Mouse (Mus musculus): ENCODE measurements around the gene Tenm4. TPM values are rescaled to one million over a fixed set of nuclear protein-coding genes. Genes with fewer than 3 reads are reported as not detected.

Tenm4 gene
- polyA plus RNA-seq, 1 experiment from 2014 or later = 28.1 TPM

- Histone ChIP-seq H3K4me1 (ENCODE audit: control insufficient read depth, insufficient read depth, low read length) (no peaks in the 10 kb centered on the region), H3K36me3 (replicated peaks; ENCODE audit: control insufficient read depth, insufficient read depth, low read depth, low read length) (no peaks in the 10 kb centered on the region; the same call in 1 of the 2 replicates), H3K4me3 (ENCODE audit: low read depth, low read length) (no peak overlapping the region), H3K4me2 (ENCODE audit: low read depth, low read length) (no peak overlapping the region), H3K9me3 (replicated peaks; ENCODE audit: control insufficient read depth, low read length) (no peaks in the 10 kb centered on the region), H3K27ac (replicated peaks; ENCODE audit: low read depth, low read length) (no peak overlapping the region), H3K9ac (replicated peaks; ENCODE audit: low read length) (no peak overlapping the region), H3K27me3 (ENCODE audit: control insufficient read depth, insufficient read depth, low read length) (no peaks in the 10 kb centered on the region)
- 97% methylated on average over 2 of the region's 2 CpGs for WGBS
- no peak for DNase-seq (ENCODE audit: low spot score)
- no peak for ATAC-seq (replicated peaks; ENCODE audit: insufficient number of reproducible peaks, low FRiP score, low TSS enrichment, low read depth)
Measured at GRCm38 (mm10) chr7:96707112-96707511, 536.1 kb downstream of the Tenm4 start.

GRCm38 (mm10) chr7:96708071-96708470, 537.0 kb downstream of the Tenm4 start:
- 90% methylated on average over 5 of the region's 5 CpGs for WGBS
- H3K9ac ChIP-seq (replicated peaks; ENCODE audit: low read length) = no peak overlapping the region
- DNase-seq (ENCODE audit: low spot score) (no peak), ATAC-seq (replicated peaks; ENCODE audit: insufficient number of reproducible peaks, low FRiP score, low TSS enrichment, low read depth) (no peak)
- no peaks in the 10 kb centered on the region for H3K9me3 ChIP-seq (replicated peaks; ENCODE audit: control insufficient read depth, low read length)
- no peak overlapping the region for H3K4me3 ChIP-seq (ENCODE audit: low read depth, low read length)
- no peak overlapping the region for H3K4me2 ChIP-seq (ENCODE audit: low read depth, low read length)
- no peaks in the 10 kb centered on the region for H3K27me3 ChIP-seq (ENCODE audit: control insufficient read depth, insufficient read depth, low read length)
- no peaks in the 10 kb centered on the region; the same call in 1 of the 2 replicates for H3K36me3 ChIP-seq (replicated peaks; ENCODE audit: control insufficient read depth, insufficient read depth, low read depth, low read length)
- H3K4me1 ChIP-seq (ENCODE audit: control insufficient read depth, insufficient read depth, low read length) = no peaks in the 10 kb centered on the region
- no peak overlapping the region for H3K27ac ChIP-seq (replicated peaks; ENCODE audit: low read depth, low read length)

- DNase-seq (ENCODE audit: low spot score) (no peak), ATAC-seq (replicated peaks; ENCODE audit: insufficient number of reproducible peaks, low FRiP score, low TSS enrichment, low read depth) (no peak)
- Histone ChIP-seq H3K27ac (replicated peaks; ENCODE audit: low read depth, low read length) (no peak overlapping the region), H3K4me2 (ENCODE audit: low read depth, low read length) (no peak overlapping the region), H3K9me3 (replicated peaks; ENCODE audit: control insufficient read depth, low read length) (no peaks in the 10 kb centered on the region), H3K36me3 (replicated peaks; ENCODE audit: control insufficient read depth, insufficient read depth, low read depth, low read length) (no peaks in the 10 kb centered on the region; the same call in 1 of the 2 replicates), H3K9ac (replicated peaks; ENCODE audit: low read length) (no peak overlapping the region), H3K4me3 (ENCODE audit: low read depth, low read length) (no peak overlapping the region), H3K4me1 (ENCODE audit: control insufficient read depth, insufficient read depth, low read length) (no peaks in the 10 kb centered on the region), H3K27me3 (ENCODE audit: control insufficient read depth, insufficient read depth, low read length) (no peaks in the 10 kb centered on the region)
- WGBS = 90% methylated on average over 5 of the region's 5 CpGs
Measured at GRCm38 (mm10) chr7:96708561-96708960, 537.5 kb downstream of the Tenm4 start.

- no peak overlapping the region for H3K9ac ChIP-seq (replicated peaks; ENCODE audit: low read length)
- no peaks in the 10 kb centered on the region for H3K4me1 ChIP-seq (ENCODE audit: control insufficient read depth, insufficient read depth, low read length)
- no peak overlapping the region for H3K4me3 ChIP-seq (ENCODE audit: low read depth, low read length)
- ATAC-seq (replicated peaks; ENCODE audit: insufficient number of reproducible peaks, low FRiP score, low TSS enrichment, low read depth) = no peak
- DNase-seq (ENCODE audit: low spot score) = no peak
- no peaks in the 10 kb centered on the region; the same call in 1 of the 2 replicates for H3K36me3 ChIP-seq (replicated peaks; ENCODE audit: control insufficient read depth, insufficient read depth, low read depth, low read length)
- 95% methylated on average over 8 of the region's 8 CpGs for WGBS
- no peaks in the 10 kb centered on the region for H3K27me3 ChIP-seq (ENCODE audit: control insufficient read depth, insufficient read depth, low read length)
- no peak overlapping the region for H3K27ac ChIP-seq (replicated peaks; ENCODE audit: low read depth, low read length)
- H3K9me3 ChIP-seq (replicated peaks; ENCODE audit: control insufficient read depth, low read length) = no peaks in the 10 kb centered on the region
- H3K4me2 ChIP-seq (ENCODE audit: low read depth, low read length) = no peak overlapping the region
Measured at GRCm38 (mm10) chr7:96708968-96709367, 537.9 kb downstream of the Tenm4 start.

GRCm38 (mm10) chr7:96709891-96710290, 538.8 kb downstream of the Tenm4 start:
- no peaks in the 10 kb centered on the region; the same call in 1 of the 2 replicates for H3K36me3 ChIP-seq (replicated peaks; ENCODE audit: control insufficient read depth, insufficient read depth, low read depth, low read length)
- no peaks in the 10 kb centered on the region for H3K4me1 ChIP-seq (ENCODE audit: control insufficient read depth, insufficient read depth, low read length)
- no peak overlapping the region for H3K4me2 ChIP-seq (ENCODE audit: low read depth, low read length)
- WGBS = 82% methylated on average over 4 of the region's 4 CpGs
- H3K27me3 ChIP-seq (ENCODE audit: control insufficient read depth, insufficient read depth, low read length) = no peaks in the 10 kb centered on the region
- DNase-seq (ENCODE audit: low spot score) (no peak), ATAC-seq (replicated peaks; ENCODE audit: insufficient number of reproducible peaks, low FRiP score, low TSS enrichment, low read depth) (no peak)
- H3K27ac ChIP-seq (replicated peaks; ENCODE audit: low read depth, low read length) = no peak overlapping the region
- H3K9ac ChIP-seq (replicated peaks; ENCODE audit: low read length) = no peak overlapping the region
- no peak overlapping the region for H3K4me3 ChIP-seq (ENCODE audit: low read depth, low read length)
- H3K9me3 ChIP-seq (replicated peaks; ENCODE audit: control insufficient read depth, low read length) = no peaks in the 10 kb centered on the region

GRCm38 (mm10) chr7:96710658-96711071, 539.6 kb downstream of the Tenm4 start:
- no peak overlapping the region for H3K4me2 ChIP-seq (ENCODE audit: low read depth, low read length)
- ATAC-seq (replicated peaks; ENCODE audit: insufficient number of reproducible peaks, low FRiP score, low TSS enrichment, low read depth) = no peak
- H3K9me3 ChIP-seq (replicated peaks; ENCODE audit: control insufficient read depth, low read length) = no peaks in the 10 kb centered on the region
- H3K4me1 ChIP-seq (ENCODE audit: control insufficient read depth, insufficient read depth, low read length) = no peaks in the 10 kb centered on the region
- no peaks in the 10 kb centered on the region; the same call in 1 of the 2 replicates for H3K36me3 ChIP-seq (replicated peaks; ENCODE audit: control insufficient read depth, insufficient read depth, low read depth, low read length)
- WGBS = 71% methylated on average over 1 of the region's 1 CpGs
- H3K27me3 ChIP-seq (ENCODE audit: control insufficient read depth, insufficient read depth, low read length) = no peaks in the 10 kb centered on the region
- DNase-seq (ENCODE audit: low spot score) = no peak
- no peak overlapping the region for H3K9ac ChIP-seq (replicated peaks; ENCODE audit: low read length)
- H3K4me3 ChIP-seq (ENCODE audit: low read depth, low read length) = no peak overlapping the region
- H3K27ac ChIP-seq (replicated peaks; ENCODE audit: low read depth, low read length) = no peak overlapping the region

GRCm38 (mm10) chr7:96712876-96713275, 541.8 kb downstream of the Tenm4 start:
- H3K36me3 ChIP-seq (replicated peaks; ENCODE audit: control insufficient read depth, insufficient read depth, low read depth, low read length) = no peaks in the 10 kb centered on the region; the same call in 1 of the 2 replicates

GRCm38 (mm10) chr7:96716911-96717310, 545.9 kb downstream of the Tenm4 start:
- H3K4me2 ChIP-seq (ENCODE audit: low read depth, low read length) = no peak overlapping the region
- WGBS = 69% methylated on average over 4 of the region's 4 CpGs
- no peak overlapping the region for H3K27ac ChIP-seq (replicated peaks; ENCODE audit: low read depth, low read length)
- no peaks in the 10 kb centered on the region for H3K9me3 ChIP-seq (replicated peaks; ENCODE audit: control insufficient read depth, low read length)
- peaks cover 4% of the 10 kb centered on the region; the same call in 1 of the 2 replicates for H3K4me1 ChIP-seq (ENCODE audit: control insufficient read depth, insufficient read depth, low read length)
- H3K36me3 ChIP-seq (replicated peaks; ENCODE audit: control insufficient read depth, insufficient read depth, low read depth, low read length) = no peaks in the 10 kb centered on the region
- no peak for ATAC-seq (replicated peaks; ENCODE audit: insufficient number of reproducible peaks, low FRiP score, low TSS enrichment, low read depth)
- H3K4me3 ChIP-seq (ENCODE audit: low read depth, low read length) = no peak overlapping the region
- no peak for DNase-seq (ENCODE audit: low spot score)
- H3K9ac ChIP-seq (replicated peaks; ENCODE audit: low read length) = no peak overlapping the region
- H3K27me3 ChIP-seq (ENCODE audit: control insufficient read depth, insufficient read depth, low read length) = no peaks in the 10 kb centered on the region

More at GRCm38 (mm10) chr7:96712876-96713275, 541.8 kb downstream of the Tenm4 start:
- Histone ChIP-seq H3K27me3 (ENCODE audit: control insufficient read depth, insufficient read depth, low read length) (no peaks in the 10 kb centered on the region), H3K4me1 (ENCODE audit: control insufficient read depth, insufficient read depth, low read length) (no peaks in the 10 kb centered on the region; the same call in 1 of the 2 replicates), H3K27ac (replicated peaks; ENCODE audit: low read depth, low read length) (no peak overlapping the region), H3K9me3 (replicated peaks; ENCODE audit: control insufficient read depth, low read length) (no peaks in the 10 kb centered on the region), H3K9ac (replicated peaks; ENCODE audit: low read length) (no peak overlapping the region), H3K4me2 (ENCODE audit: low read depth, low read length) (no peak overlapping the region), H3K4me3 (ENCODE audit: low read depth, low read length) (no peak overlapping the region)
- ATAC-seq (replicated peaks; ENCODE audit: insufficient number of reproducible peaks, low FRiP score, low TSS enrichment, low read depth) (no peak), DNase-seq (ENCODE audit: low spot score) (no peak)

All from embryonic facial prominence, embryonic 11.5 days (tissue).